Mouse (Mus musculus) heart, embryonic 16.5 days (tissue): ENCODE measurements around the gene Atp1a1. TPM values are rescaled to one million over a fixed set of nuclear protein-coding genes. Genes with fewer than 3 reads are reported as not detected.

Source experiments
- ATAC-seq: fragments of 200-750 bp; cut with Nextera tagmentation; replicated peaks from 2 replicates; pipeline ENCODE4 v1.8.0; 2017; ENCODE audit warnings: moderate number of reproducible peaks; ENCODE audit not compliant: insufficient read depth, low FRiP score; ENCODE audit errors: extremely low read depth
- H3K27ac ChIP-seq: fragments of 300-500 bp; sonication (generic); 2 replicates; pipeline ENCODE4 v1.5.1; 2014; ENCODE audit warnings: mild to moderate bottlenecking, low read length, control low read depth, moderate library complexity
- H3K27me3 ChIP-seq: fragments of 300-500 bp; sonication (generic); 2 replicates; pipeline ENCODE4 v1.6.1; 2014; ENCODE audit warnings: low read length, mixed read lengths; ENCODE audit not compliant: control insufficient read depth, insufficient read depth
- H3K36me3 ChIP-seq: fragments of 300-500 bp; sonication (generic); 2 replicates; pipeline ENCODE4 v1.6.1; 2014; ENCODE audit not compliant: control insufficient read depth, insufficient read depth
- H3K4me1 ChIP-seq: fragments of 300-500 bp; sonication (generic); 2 replicates; pipeline ENCODE4 v1.6.1; 2014; ENCODE audit warnings: low read length, mixed read lengths; ENCODE audit not compliant: control insufficient read depth, insufficient read depth
- H3K4me2 ChIP-seq: fragments of 300-500 bp; sonication (generic); 2 replicates; pipeline ENCODE4 v1.6.1; 2014; ENCODE audit warnings: low read depth, mild to moderate bottlenecking, control low read depth, low read length
- H3K4me3 ChIP-seq: fragments of 300-500 bp; sonication (generic); 2 replicates; pipeline ENCODE4 v1.5.1; 2014; ENCODE audit warnings: mild to moderate bottlenecking, control low read depth, low read length
- H3K9ac ChIP-seq: fragments of 300-500 bp; sonication (generic); 2 replicates; pipeline ENCODE4 v1.6.1; 2014; ENCODE audit warnings: low read length, control low read depth
- H3K9me3 ChIP-seq: fragments of 300-500 bp; sonication (generic); replicated peaks from 2 replicates; pipeline ENCODE4 v1.6.1; 2016; ENCODE audit warnings: low read length; ENCODE audit not compliant: control insufficient read depth
- WGBS: fragments of 180-500 bp; shearing (Covaris S2); extraction: QIAGEN DNeasy Blood & Tissue Kit; methylation state at CpG from one replicate; pipeline ENCODE4 v1.1.7; 2014; 5-methylcytosine and 5-hydroxymethylcytosine counted together
- polyA plus RNA-seq: library from polyadenylated mRNA; unstranded; fragments of >200 nt; fragmentation: Nextera tagmentation; extraction: Ambion mirVana; gene quantifications from 2 replicates; pipeline ENCODE4 v1.2.1, GENCODE M21; 2015

Atp1a1 gene
- polyA plus RNA-seq, 1 experiment from 2014 or later, result 335 TPM

- Histone ChIP-seq H3K4me2 (peak overlapping the region; percentile 88), H3K27me3 (no peaks in the 10 kb centered on the region), H3K27ac (peak overlapping the region; percentile 100), H3K4me1 (peaks cover 75% of the 10 kb centered on the region), H3K36me3 (peaks cover 15% of the 10 kb centered on the region), H3K9ac (peak overlapping the region; percentile 69), H3K9me3 (no peaks in the 10 kb centered on the region), H3K4me3 (peak overlapping the region; percentile 17; the same call in 1 of the 2 replicates)
- WGBS, result 43% methylated on average over 4 of the region's 4 CpGs
- ATAC-seq, result no peak
Observed at GRCm38 (mm10) chr3:101598231-101598905, 6.1 kb downstream of the Atp1a1 start.

GRCm38 (mm10) chr3:101597317-101598096, 7.0 kb downstream of the Atp1a1 start:
- ATAC-seq, result no peak
- H3K4me2 ChIP-seq, result peak overlapping the region; percentile 88
- WGBS, result 24% methylated on average over 10 of the region's 10 CpGs

GRCm38 (mm10) chr3:101596686-101597085, 7.8 kb downstream of the Atp1a1 start:
- Histone ChIP-seq H3K4me1 (peaks cover 84% of the 10 kb centered on the region), H3K36me3 (peaks cover 29% of the 10 kb centered on the region), H3K27ac (peak overlapping the region; percentile 100), H3K27me3 (no peaks in the 10 kb centered on the region), H3K4me3 (peak overlapping the region; percentile 31), H3K9me3 (no peaks in the 10 kb centered on the region), H3K4me2 (peak overlapping the region; percentile 88), H3K9ac (peak overlapping the region; percentile 49)
- 0 out of 2 replicates have a peak, but pooled peaks have one; percentile 26 for ATAC-seq
- 11% methylated on average over 8 of the region's 8 CpGs for WGBS

More at GRCm38 (mm10) chr3:101597317-101598096, 7.0 kb downstream of the Atp1a1 start:
- peak overlapping the region; percentile 24 for H3K4me3 ChIP-seq
- H3K4me1 ChIP-seq, result peaks cover 77% of the 10 kb centered on the region
- peaks cover 21% of the 10 kb centered on the region for H3K36me3 ChIP-seq
- H3K27me3 ChIP-seq, result no peaks in the 10 kb centered on the region
- peak overlapping the region; percentile 100 for H3K27ac ChIP-seq
- peak overlapping the region; percentile 64 for H3K9ac ChIP-seq
- no peaks in the 10 kb centered on the region for H3K9me3 ChIP-seq

- peak; percentile 85 for ATAC-seq
- Histone ChIP-seq H3K27me3 (no peaks in the 10 kb centered on the region), H3K9ac (peak overlapping the region; percentile 49), H3K36me3 (peaks cover 35% of the 10 kb centered on the region), H3K4me2 (peak overlapping the region; percentile 88), H3K9me3 (no peaks in the 10 kb centered on the region), H3K4me1 (peaks cover 82% of the 10 kb centered on the region), H3K27ac (peak overlapping the region; percentile 100), H3K4me3 (peak overlapping the region; percentile 31)
- WGBS, result 22% methylated on average over 14 of the region's 14 CpGs
Observed at GRCm38 (mm10) chr3:101595866-101596630, 8.4 kb downstream of the Atp1a1 start.

- ATAC-seq, result no peak
- peak overlapping the region; percentile 62 for H3K9ac ChIP-seq
- H3K4me3 ChIP-seq, result no peak overlapping the region
- peak overlapping the region; percentile 88 for H3K4me2 ChIP-seq
- peaks cover 84% of the 10 kb centered on the region for H3K4me1 ChIP-seq
- no peaks in the 10 kb centered on the region for H3K27me3 ChIP-seq
- no peaks in the 10 kb centered on the region for H3K9me3 ChIP-seq
- peak overlapping the region; percentile 100 for H3K27ac ChIP-seq
- H3K36me3 ChIP-seq, result peaks cover 46% of the 10 kb centered on the region
- 56% methylated on average over 5 of the region's 5 CpGs for WGBS
Observed at GRCm38 (mm10) chr3:101594982-101595381, 9.5 kb downstream of the Atp1a1 start.

- 58% methylated on average over 7 of the region's 7 CpGs for WGBS
- no peak overlapping the region for H3K4me2 ChIP-seq
- peak overlapping the region; percentile 44 for H3K9ac ChIP-seq
- no peak overlapping the region for H3K4me3 ChIP-seq
- no peaks in the 10 kb centered on the region for H3K9me3 ChIP-seq
- no peak for ATAC-seq
- H3K36me3 ChIP-seq, result peaks cover 62% of the 10 kb centered on the region
- no peaks in the 10 kb centered on the region for H3K27me3 ChIP-seq
- H3K27ac ChIP-seq, result peak overlapping the region; percentile 24
- H3K4me1 ChIP-seq, result peaks cover 78% of the 10 kb centered on the region
Observed at GRCm38 (mm10) chr3:101593266-101593651, 11.2 kb downstream of the Atp1a1 start.

GRCm38 (mm10) chr3:101592281-101593265, 11.9 kb downstream of the Atp1a1 start:
- H3K9me3 ChIP-seq, result no peaks in the 10 kb centered on the region
- ATAC-seq, result no peak
- H3K27ac ChIP-seq, result peak overlapping the region; percentile 45
- no peak overlapping the region for H3K4me3 ChIP-seq
- H3K4me1 ChIP-seq, result peaks cover 78% of the 10 kb centered on the region
- no peak overlapping the region for H3K4me2 ChIP-seq
- peak overlapping the region; percentile 28; the same call in 1 of the 2 replicates for H3K9ac ChIP-seq
- H3K36me3 ChIP-seq, result peaks cover 68% of the 10 kb centered on the region
- WGBS, result 73% methylated on average over 21 of the region's 21 CpGs
- H3K27me3 ChIP-seq, result no peaks in the 10 kb centered on the region

GRCm38 (mm10) chr3:101590380-101590779, 14.1 kb downstream of the Atp1a1 start:
- no peak overlapping the region for H3K4me3 ChIP-seq
- peaks cover 63% of the 10 kb centered on the region for H3K4me1 ChIP-seq
- peak overlapping the region; percentile 42; the same call in 1 of the 2 replicates for H3K9ac ChIP-seq
- H3K4me2 ChIP-seq, result no peak overlapping the region
- peak overlapping the region; percentile 67 for H3K27ac ChIP-seq
- H3K27me3 ChIP-seq, result no peaks in the 10 kb centered on the region
- no peaks in the 10 kb centered on the region for H3K9me3 ChIP-seq
- WGBS, result 81% methylated on average over 16 of the region's 16 CpGs
- peaks cover 88% of the 10 kb centered on the region for H3K36me3 ChIP-seq
- no peak for ATAC-seq
